Mouse (Mus musculus): Measurements from ENCODE around the gene Rcan2. TPM values are rescaled to one million over a fixed set of nuclear protein-coding genes. Genes with fewer than 3 reads are reported as not detected.

Gene Rcan2
- polyA plus RNA-seq, 1 experiment from 2014 or later, result 7.2 TPM

DNA sequence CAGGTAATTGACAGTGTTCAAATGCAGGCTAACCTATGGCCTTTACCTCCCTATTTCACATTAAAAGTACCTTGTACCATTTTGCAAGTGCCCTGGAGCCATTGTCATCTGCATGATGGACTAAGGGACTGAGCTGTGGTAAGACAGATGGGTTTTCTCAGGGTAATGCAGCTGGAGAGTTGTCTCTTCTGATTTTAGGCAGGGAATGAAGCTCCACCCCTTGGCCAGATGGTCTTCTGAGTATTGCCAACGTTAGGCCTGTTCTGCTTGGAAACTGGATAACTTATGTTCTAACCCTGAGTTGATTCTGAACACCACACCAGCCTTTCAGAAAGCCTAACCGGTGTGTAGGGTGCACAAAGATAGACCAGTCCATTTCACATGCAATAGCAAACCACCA lies 222.7 kb downstream of the Rcan2 start:
- ATAC-seq (ENCODE audit: low FRiP score, low TSS enrichment), result no peak
- Histone ChIP-seq H3K4me1 (ENCODE audit: insufficient read depth, low read length) (peaks cover 8% of the 10 kb centered on the region; the same call in 1 of the 2 replicates), H3K9me3 (ENCODE audit: low read length) (no peaks in the 10 kb centered on the region), H3K36me3 (ENCODE audit: insufficient read depth, low read length) (no peaks in the 10 kb centered on the region), H3K4me3 (ENCODE audit: low read length) (no peak overlapping the region), H3K9ac (replicated peaks; ENCODE audit: low read length) (no peak overlapping the region), H3K27me3 (ENCODE audit: insufficient read depth, low read length) (no peaks in the 10 kb centered on the region), H3K27ac (ENCODE audit: low read length) (no peak overlapping the region), H3K4me2 (replicated peaks; ENCODE audit: low read depth, low read length) (no peak overlapping the region)
- 58% methylated on average over 2 of the region's 2 CpGs for WGBS

DNA sequence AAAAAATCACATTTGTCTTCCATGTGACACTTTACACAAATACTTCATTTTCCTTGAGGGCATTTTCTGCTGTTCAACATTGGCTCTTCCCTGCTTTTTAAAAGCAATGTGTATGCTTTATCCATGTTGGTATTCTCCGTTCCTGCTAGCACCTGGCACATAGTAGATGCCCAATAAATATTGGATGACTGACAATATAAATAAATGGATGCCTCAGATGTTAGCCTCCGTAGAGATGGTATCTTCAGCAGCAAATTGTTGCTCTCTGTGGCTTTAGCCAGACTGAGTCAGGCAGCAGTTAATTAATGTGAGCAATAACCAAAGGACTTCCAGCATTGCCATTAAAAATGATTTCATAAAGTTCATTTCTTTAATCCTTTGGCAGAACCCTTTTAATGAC lies 223.9 kb downstream of the Rcan2 start:
- 78% methylated on average over 2 of the region's 2 CpGs for WGBS
- Histone ChIP-seq H3K27ac (ENCODE audit: low read length) (no peak overlapping the region), H3K4me2 (replicated peaks; ENCODE audit: low read depth, low read length) (no peak overlapping the region), H3K4me1 (ENCODE audit: insufficient read depth, low read length) (peaks cover 8% of the 10 kb centered on the region; the same call in 1 of the 2 replicates), H3K9ac (replicated peaks; ENCODE audit: low read length) (no peak overlapping the region), H3K27me3 (ENCODE audit: insufficient read depth, low read length) (no peaks in the 10 kb centered on the region), H3K4me3 (ENCODE audit: low read length) (no peak overlapping the region), H3K36me3 (ENCODE audit: insufficient read depth, low read length) (no peaks in the 10 kb centered on the region), H3K9me3 (ENCODE audit: low read length) (no peaks in the 10 kb centered on the region)
- no peak for ATAC-seq (ENCODE audit: low FRiP score, low TSS enrichment)

DNA sequence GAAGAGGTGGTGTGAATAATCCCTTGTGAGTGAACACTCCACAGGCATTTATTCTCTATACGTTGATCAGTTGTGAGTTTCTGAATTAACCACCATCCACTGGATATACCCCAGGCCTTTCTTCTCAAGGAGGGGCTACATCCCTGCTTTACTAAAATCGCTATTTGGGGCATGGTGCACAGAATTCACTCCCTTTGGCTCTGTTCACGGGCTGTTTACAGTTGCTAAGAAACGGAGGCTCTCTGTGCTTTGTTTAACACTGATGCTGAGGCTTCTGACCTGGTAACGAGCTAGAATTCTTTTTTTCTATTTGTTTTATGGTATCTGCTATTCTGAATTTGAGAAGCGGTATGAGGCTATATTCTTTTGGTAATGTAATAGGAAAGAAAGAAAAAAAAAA lies 224.8 kb downstream of the Rcan2 start:
- Histone ChIP-seq H3K9me3 (ENCODE audit: low read length) (no peaks in the 10 kb centered on the region), H3K4me1 (ENCODE audit: insufficient read depth, low read length) (peaks cover 8% of the 10 kb centered on the region; the same call in 1 of the 2 replicates), H3K9ac (replicated peaks; ENCODE audit: low read length) (no peak overlapping the region), H3K27me3 (ENCODE audit: insufficient read depth, low read length) (no peaks in the 10 kb centered on the region), H3K4me2 (replicated peaks; ENCODE audit: low read depth, low read length) (no peak overlapping the region), H3K36me3 (ENCODE audit: insufficient read depth, low read length) (no peaks in the 10 kb centered on the region), H3K27ac (ENCODE audit: low read length) (no peak overlapping the region), H3K4me3 (ENCODE audit: low read length) (no peak overlapping the region)
- ATAC-seq (ENCODE audit: low FRiP score, low TSS enrichment), result no peak
- WGBS, result 56% methylated on average over 6 of the region's 6 CpGs

DNA sequence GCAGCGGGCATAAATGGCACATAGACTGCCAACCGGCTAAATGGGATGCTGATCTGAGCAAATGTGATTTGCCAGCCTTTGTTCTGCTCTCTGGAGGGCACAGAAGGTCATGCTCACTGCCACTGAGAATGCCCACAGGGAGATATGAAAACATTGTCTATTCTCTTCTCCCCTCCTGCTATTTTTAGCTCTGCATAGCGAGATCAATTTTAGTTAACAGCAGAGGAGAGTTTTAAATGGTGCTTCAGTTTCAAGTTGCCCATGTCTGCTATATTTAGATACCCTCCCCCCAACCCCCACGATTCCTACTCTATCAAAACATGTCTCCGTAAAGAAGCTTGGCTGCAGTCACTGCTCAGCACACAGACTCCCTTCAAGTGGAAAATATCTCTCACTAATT lies 225.2 kb downstream of the Rcan2 start:
- 18% methylated on average over 5 of the region's 5 CpGs for WGBS
- no peak for ATAC-seq (ENCODE audit: low FRiP score, low TSS enrichment)
- peaks cover 8% of the 10 kb centered on the region; the same call in 1 of the 2 replicates for H3K4me1 ChIP-seq (ENCODE audit: insufficient read depth, low read length)
- H3K27ac ChIP-seq (ENCODE audit: low read length), result no peak overlapping the region
- H3K4me3 ChIP-seq (ENCODE audit: low read length), result no peak overlapping the region
- no peak overlapping the region for H3K4me2 ChIP-seq (replicated peaks; ENCODE audit: low read depth, low read length)
- H3K36me3 ChIP-seq (ENCODE audit: insufficient read depth, low read length), result no peaks in the 10 kb centered on the region
- no peaks in the 10 kb centered on the region for H3K9me3 ChIP-seq (ENCODE audit: low read length)
- no peaks in the 10 kb centered on the region for H3K27me3 ChIP-seq (ENCODE audit: insufficient read depth, low read length)
- H3K9ac ChIP-seq (replicated peaks; ENCODE audit: low read length), result no peak overlapping the region

DNA sequence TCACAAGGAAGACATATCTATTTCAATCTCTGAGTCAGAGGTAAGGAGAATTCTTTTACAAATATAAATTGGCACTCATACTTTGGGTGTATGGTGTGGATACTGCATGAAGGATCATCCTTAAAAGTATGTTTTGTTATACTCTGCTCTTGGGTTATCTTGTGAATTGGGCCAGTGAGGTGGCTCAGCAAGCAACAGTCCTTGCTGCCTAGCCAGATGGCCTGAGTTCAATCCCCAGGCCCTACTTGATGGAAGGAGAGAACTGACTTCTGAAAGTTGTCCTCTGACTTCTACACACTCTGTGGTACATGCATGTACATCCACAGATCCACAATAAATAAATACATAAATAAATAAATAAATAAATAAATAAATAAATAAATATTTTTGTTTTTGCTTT lies 225.6 kb downstream of the Rcan2 start:
- H3K27ac ChIP-seq (ENCODE audit: low read length), result no peak overlapping the region

DNA sequence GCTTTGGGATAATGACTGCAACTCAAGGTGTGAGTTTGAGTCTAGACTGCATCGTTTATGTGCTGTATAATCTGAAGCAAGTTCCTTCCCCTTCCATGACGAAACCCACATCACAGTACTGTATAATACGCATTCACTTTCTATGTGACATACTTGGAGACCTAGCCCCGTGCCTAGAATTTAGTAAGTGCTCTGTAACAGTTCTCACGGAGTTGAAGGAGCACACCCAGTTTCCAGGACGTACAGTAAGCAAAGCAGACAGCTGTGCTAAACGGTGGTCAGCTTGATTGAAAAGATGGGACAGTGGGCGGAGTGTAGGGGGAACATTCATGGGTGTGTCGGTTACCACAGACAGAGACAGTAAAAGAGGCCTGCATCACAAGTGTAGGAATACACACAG lies 226.2 kb downstream of the Rcan2 start:
- Histone ChIP-seq H3K4me1 (ENCODE audit: insufficient read depth, low read length) (peaks cover 8% of the 10 kb centered on the region; the same call in 1 of the 2 replicates), H3K9me3 (ENCODE audit: low read length) (no peaks in the 10 kb centered on the region), H3K27me3 (ENCODE audit: insufficient read depth, low read length) (no peaks in the 10 kb centered on the region), H3K36me3 (ENCODE audit: insufficient read depth, low read length) (no peaks in the 10 kb centered on the region), H3K4me3 (ENCODE audit: low read length) (no peak overlapping the region), H3K9ac (replicated peaks; ENCODE audit: low read length) (no peak overlapping the region), H3K4me2 (replicated peaks; ENCODE audit: low read depth, low read length) (no peak overlapping the region), H3K27ac (ENCODE audit: low read length) (no peak overlapping the region)
- no peak for ATAC-seq (ENCODE audit: low FRiP score, low TSS enrichment)
- 85% methylated on average over 9 of the region's 9 CpGs for WGBS

More for the DNA sequence above, 225.6 kb downstream of the Rcan2 start:
- no peak overlapping the region for H3K4me2 ChIP-seq (replicated peaks; ENCODE audit: low read depth, low read length)
- ATAC-seq (ENCODE audit: low FRiP score, low TSS enrichment), result no peak
- H3K36me3 ChIP-seq (ENCODE audit: insufficient read depth, low read length), result no peaks in the 10 kb centered on the region
- no peak overlapping the region for H3K4me3 ChIP-seq (ENCODE audit: low read length)
- no peaks in the 10 kb centered on the region for H3K9me3 ChIP-seq (ENCODE audit: low read length)
- no peaks in the 10 kb centered on the region for H3K27me3 ChIP-seq (ENCODE audit: insufficient read depth, low read length)
- H3K9ac ChIP-seq (replicated peaks; ENCODE audit: low read length), result no peak overlapping the region
- H3K4me1 ChIP-seq (ENCODE audit: insufficient read depth, low read length), result peaks cover 8% of the 10 kb centered on the region; the same call in 1 of the 2 replicates

DNA sequence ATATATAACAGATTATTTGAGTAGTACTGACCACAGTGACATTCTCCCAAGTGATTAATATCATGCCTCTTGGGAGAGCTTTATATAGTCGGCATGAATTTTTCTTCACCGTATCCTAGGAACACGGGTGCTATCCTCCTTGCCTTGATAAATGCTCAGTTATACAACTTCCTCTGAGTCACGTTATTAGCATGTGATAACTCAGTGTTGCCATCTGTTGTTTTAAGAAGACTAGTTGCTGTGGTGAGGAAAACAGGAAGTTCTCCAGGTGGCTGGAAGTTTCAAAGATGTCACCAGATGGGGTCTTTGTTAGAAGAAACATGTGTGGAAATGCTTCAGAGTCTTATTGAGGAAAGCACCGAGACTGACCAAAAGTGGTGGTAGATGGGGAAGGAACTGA lies 228.5 kb downstream of the Rcan2 start:
- no peak overlapping the region for H3K4me2 ChIP-seq (replicated peaks; ENCODE audit: low read depth, low read length)
- ATAC-seq (ENCODE audit: low FRiP score, low TSS enrichment), result no peak
- H3K36me3 ChIP-seq (ENCODE audit: insufficient read depth, low read length), result no peaks in the 10 kb centered on the region
- no peaks in the 10 kb centered on the region for H3K9me3 ChIP-seq (ENCODE audit: low read length)
- no peak overlapping the region for H3K9ac ChIP-seq (replicated peaks; ENCODE audit: low read length)
- 64% methylated on average over 5 of the region's 5 CpGs for WGBS
- H3K27me3 ChIP-seq (ENCODE audit: insufficient read depth, low read length), result no peaks in the 10 kb centered on the region
- H3K4me1 ChIP-seq (ENCODE audit: insufficient read depth, low read length), result peaks cover 8% of the 10 kb centered on the region; the same call in 1 of the 2 replicates
- no peak overlapping the region for H3K4me3 ChIP-seq (ENCODE audit: low read length)
- no peak overlapping the region for H3K27ac ChIP-seq (ENCODE audit: low read length)

DNA sequence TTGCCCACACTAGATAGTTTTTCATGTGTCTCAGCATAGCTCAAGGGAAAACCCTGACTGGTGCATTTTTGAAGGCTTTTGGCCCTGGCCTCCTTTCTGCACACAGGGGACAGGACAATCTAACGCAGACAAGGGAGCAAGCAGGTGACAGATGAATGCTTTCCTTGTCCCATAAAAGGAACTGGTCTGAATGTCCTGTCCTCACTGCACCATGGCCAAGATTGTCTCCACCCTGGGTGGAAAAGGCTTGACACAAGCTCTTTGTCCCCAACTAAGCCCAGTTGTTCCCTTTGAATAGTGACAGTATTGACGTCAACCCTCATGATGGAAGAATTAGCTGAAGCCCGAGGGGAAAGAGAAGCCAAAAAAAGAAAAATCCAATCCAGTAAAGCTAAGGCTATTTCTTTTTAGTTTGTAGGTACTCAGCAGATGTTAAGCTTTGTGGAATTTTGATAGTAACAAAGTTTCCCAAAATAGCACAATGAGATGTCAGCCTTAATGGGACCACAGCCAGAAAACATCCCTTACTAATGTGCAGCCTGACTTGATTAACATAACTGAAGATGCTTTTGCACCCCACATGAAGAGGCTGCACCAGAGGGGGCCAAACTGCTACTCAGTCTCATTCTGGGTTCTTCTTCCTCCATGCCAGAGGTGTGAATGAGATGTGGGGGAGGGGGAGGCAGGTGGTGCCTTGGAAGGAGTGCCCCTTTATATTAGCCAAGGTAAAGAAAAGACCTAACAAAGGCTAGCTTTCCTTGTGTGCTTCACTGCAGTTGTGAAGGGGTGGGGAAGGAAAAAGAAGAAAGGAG lies 229.8 kb downstream of the Rcan2 start:
- Histone ChIP-seq H3K36me3 (ENCODE audit: insufficient read depth, low read length) (no peaks in the 10 kb centered on the region), H3K4me1 (ENCODE audit: insufficient read depth, low read length) (peaks cover 7% of the 10 kb centered on the region; the same call in 1 of the 2 replicates), H3K4me2 (replicated peaks; ENCODE audit: low read depth, low read length) (no peak overlapping the region), H3K27me3 (ENCODE audit: insufficient read depth, low read length) (no peaks in the 10 kb centered on the region), H3K27ac (ENCODE audit: low read length) (no peak overlapping the region), H3K4me3 (ENCODE audit: low read length) (no peak overlapping the region), H3K9ac (replicated peaks; ENCODE audit: low read length) (no peak overlapping the region), H3K9me3 (ENCODE audit: low read length) (no peaks in the 10 kb centered on the region)
- 68% methylated on average over 3 of the region's 3 CpGs for WGBS
- no peak for ATAC-seq (ENCODE audit: low FRiP score, low TSS enrichment)

DNA sequence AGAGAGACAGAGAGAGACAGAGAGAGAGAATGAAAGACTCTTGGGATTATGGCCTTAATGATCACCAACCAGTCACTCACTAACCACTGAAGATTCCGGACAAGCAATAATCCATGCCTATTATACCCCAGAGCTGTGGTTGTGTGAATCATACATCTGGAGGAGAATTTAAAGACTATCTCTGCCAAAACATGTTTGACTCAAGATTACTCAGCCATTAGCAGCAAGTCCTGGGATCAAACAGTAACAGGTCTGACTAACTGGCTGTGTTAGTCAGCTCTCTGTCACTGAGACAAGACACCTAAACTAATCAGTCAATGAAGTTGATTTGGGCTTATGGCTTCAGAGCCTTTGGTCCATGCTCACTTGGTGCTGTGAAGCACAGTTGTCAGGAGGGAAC lies 233.9 kb downstream of the Rcan2 start:
- 88% methylated on average over 1 of the region's 1 CpGs for WGBS
- Histone ChIP-seq H3K4me3 (ENCODE audit: low read length) (no peak overlapping the region), H3K36me3 (ENCODE audit: insufficient read depth, low read length) (no peaks in the 10 kb centered on the region), H3K27me3 (ENCODE audit: insufficient read depth, low read length) (no peaks in the 10 kb centered on the region), H3K9me3 (ENCODE audit: low read length) (no peaks in the 10 kb centered on the region), H3K27ac (ENCODE audit: low read length) (no peak overlapping the region), H3K9ac (replicated peaks; ENCODE audit: low read length) (no peak overlapping the region), H3K4me1 (ENCODE audit: insufficient read depth, low read length) (no peaks in the 10 kb centered on the region), H3K4me2 (replicated peaks; ENCODE audit: low read depth, low read length) (no peak overlapping the region)
- ATAC-seq (ENCODE audit: low FRiP score, low TSS enrichment), result no peak

DNA sequence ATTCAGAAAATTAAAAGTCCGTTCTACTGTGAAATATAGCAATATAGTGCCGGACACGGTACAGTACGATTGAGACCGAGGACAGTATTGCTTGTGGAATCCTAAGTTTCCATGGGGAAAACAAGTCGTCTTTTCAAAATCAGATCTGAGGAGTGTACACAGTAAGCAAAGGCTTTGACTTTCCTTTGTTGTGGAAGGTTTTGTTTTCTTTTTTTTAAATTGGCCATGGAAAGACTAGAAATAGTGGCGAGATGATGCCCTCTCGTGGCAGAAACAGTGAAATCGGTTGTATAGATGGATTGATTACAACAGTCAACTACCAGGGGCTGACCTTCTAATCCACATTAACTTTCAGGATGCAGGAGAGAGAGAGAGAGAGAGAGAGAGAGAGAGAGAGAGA lies 237.5 kb downstream of the Rcan2 start:
- Histone ChIP-seq H3K4me2 (replicated peaks; ENCODE audit: low read depth, low read length) (no peak overlapping the region), H3K27me3 (ENCODE audit: insufficient read depth, low read length) (no peaks in the 10 kb centered on the region), H3K4me1 (ENCODE audit: insufficient read depth, low read length) (no peaks in the 10 kb centered on the region), H3K9ac (replicated peaks; ENCODE audit: low read length) (no peak overlapping the region), H3K4me3 (ENCODE audit: low read length) (no peak overlapping the region), H3K9me3 (ENCODE audit: low read length) (no peaks in the 10 kb centered on the region), H3K27ac (ENCODE audit: low read length) (no peak overlapping the region), H3K36me3 (ENCODE audit: insufficient read depth, low read length) (no peaks in the 10 kb centered on the region)
- no peak for ATAC-seq (ENCODE audit: low FRiP score, low TSS enrichment)
- 61% methylated on average over 9 of the region's 9 CpGs for WGBS
